Mouse (Mus musculus): ENCODE measurements at regions not wholly inside any gene's neighbourhood (a gene's known extent, or its start where the extent isn't known, plus 50 kb on each side); places are given as distances from the start of the nearest gene placed in this dataset.
"Not testable (repeated sequence)": the region's sequence is repeated elsewhere in the genome, so short reads cannot be mapped to it uniquely, and the experiment has no call there.

DNA sequence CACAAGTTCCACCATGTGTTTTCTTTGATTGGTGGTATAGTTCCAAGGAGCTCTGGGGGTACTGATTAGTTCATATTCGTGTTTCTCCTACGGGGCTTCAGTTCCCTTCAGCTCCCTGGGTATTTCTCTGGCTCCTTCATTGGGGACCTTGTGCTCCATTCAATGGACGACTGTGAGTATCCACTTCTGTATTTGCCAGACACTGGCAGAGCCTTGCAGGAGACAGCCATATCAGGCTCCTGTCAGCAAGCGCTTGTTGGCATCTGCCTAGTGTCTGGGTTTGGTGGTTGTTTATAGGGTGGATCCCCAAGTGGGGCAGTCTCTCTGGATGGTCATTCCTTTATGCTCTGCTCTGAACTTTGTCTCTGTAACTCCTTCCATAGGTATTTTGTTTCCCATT, 1905.5 kb upstream of the Sel1l start:
- not testable (repeated sequence) for DNase-seq

DNA sequence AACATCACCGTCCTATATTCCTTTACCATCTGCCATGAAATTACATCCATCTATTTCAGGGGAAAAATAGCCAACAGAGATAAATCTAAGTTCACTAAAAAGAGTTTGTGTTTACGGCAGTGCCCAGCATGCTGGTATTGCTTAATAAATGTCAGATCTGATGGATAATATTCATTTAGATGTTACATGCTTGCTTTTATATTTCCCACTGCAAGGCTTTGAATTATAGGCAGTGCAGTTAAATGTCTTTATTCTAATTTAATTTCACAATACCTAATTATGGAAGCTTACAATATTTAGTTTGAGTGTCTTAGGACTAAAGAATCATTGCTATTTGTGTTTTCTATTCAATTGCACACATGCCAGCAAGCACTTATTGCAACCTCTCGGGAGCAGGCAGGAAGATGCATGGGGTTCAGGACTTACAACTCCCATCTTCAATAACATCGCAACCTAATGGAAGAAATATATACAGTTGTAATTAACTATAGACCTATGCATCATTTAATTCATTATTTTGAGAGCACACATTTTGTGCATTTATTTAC, 1899.4 kb upstream of the Sel1l start:
- DNase-seq = no peak

DNA sequence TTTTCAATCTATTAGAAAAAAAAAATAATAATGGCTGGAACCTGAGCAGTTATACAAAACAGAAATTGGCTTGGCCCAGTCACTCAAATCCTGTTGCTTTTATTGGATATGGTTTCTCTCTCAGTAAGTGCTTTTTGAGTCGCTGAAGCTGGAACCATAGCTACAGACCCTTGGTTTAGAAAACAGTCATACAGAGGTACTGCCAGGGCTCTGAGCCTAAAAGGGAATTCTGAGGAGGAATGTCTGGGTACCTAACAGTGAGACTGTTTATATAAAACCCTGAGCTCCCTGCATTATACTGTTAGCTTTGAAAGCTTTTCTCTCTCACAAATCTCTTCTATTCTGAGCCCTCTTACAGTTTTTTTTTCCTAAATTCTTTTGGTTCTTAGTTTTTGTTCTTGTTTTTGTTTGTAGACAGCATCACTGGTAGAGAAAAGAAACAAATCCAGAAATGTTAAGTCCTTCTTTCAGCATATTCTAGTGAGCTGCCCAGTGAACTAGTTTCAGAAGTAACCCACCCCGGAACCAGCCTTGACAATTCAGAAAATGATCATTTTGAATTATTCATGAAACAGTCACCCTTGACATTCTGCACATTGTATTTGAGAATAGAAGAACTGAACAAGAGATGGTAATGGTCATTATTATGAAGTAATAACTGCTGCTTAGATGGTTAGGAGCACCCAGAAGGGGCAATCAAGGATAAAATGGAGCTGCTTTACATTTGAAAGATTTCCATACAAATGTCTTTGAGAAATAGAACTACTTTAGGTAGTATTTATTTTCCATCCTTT, 1869.9 kb upstream of the Sel1l start:
- DNase-seq = no peak

DNA sequence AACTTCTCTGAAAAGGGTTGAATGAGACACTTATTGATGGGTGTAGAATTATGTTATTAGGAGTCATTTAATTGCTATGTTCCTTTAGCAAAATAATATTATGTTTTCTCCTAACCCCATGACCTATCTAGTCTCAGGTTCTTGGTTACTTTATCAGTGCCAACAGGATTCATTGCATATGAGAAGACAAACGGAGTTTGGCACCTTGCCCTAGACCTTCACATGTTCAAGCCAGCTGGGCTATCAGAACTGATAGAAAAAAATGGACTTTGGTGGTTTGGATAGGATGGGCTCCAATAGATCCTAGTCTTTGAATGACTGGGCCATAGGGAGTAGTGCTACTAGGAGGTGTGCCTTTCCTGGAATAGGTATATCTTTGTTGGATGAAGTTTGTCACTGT, 1857.0 kb upstream of the Sel1l start:
- DNase-seq = no peak

DNA sequence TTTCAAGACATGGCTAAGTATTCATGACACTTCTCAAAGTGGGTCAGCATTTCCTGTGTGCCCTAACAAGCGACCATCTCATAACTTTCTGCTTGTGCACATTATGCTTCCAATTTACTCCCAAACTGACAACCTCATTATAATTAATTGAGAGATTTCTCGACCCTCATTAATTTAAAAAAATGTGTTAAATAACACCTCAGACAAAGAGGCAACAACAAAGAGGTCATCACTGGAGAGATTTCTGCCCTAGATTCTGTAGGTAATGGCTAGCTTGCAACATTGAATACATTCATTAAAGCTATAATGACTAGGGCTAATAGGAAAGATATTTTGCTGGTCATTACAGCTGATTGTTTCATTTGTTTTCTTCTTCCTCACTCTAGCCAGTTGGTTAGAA, 1838.2 kb upstream of the Sel1l start:
- no peak for DNase-seq

DNA sequence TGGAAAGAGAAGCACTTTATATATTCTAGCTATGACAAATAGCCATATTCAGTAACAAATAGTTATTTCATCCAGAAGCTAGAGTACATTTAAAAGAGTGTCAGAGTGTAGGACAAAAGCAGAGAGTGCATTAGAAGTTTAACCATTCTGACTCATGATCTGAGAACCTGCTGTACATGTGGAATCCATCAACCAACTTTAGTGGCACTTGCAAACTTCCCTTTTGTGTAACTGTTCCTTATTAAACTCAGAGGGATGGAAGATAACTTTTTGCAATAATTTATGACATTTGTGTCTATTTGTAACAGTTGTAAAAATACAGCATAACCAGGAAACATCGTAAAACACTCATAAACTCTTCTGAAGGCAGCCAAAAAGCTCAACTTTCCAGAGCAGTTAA, 1835.4 kb upstream of the Sel1l start:
- no peak for DNase-seq

DNA sequence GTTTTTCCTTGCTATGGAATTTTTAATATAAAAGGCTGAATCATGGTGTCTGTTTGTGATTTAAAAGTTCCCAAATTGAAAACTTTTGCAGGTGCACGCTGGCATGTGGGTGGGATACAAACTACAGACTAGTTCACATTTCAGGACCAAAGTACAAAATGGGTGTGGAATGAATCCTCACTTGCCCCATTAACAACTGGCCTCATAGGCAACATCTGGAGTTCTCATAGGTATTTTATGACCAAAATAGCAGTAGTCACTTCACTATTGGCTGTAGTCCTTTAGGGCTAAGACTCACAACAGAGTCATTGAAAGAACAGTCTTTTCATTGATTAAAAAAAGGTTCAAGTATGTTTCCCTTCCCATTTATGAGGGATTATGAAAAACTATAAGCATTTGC, 1828.5 kb upstream of the Sel1l start:
- DNase-seq = no peak

DNA sequence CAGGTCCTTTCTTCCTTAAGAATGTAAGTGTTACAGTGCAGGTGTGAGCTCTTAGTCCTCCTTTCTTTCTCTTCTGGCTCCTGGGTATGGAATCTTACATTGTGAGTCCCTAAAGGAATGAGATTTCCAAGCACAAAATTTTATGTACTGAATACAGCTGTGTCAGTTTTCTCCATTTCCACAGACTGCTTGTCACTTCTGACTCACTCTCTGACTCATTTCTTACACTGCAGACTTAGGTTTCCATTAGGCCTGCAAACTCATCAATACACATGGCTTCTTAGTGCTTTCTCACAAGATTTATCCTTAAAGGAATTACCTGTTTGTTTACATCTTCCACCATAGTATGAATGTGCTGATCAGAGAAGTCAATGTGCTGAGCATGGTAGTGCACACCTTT, 1826.1 kb upstream of the Sel1l start:
- no peak for DNase-seq

DNA sequence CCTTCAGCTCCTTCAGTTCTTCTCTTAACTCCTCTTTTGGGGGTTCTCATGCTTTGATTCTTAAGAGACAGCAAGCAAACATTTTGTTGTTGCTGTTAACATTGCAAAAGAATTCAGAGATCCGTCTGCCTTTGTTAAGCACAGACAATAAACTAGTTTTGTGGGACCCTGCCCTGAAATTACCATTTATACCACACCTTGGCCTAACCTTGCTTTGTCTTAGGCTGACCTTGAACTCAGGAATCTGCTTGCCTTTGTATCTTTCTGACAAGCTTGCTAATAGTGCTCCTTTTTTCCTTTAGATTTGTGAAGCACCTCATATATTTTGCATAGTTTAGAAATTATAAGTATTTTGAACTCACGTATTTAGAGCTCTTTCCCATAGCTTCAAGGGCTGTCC, 1820.3 kb upstream of the Sel1l start:
- DNase-seq = no peak

DNA sequence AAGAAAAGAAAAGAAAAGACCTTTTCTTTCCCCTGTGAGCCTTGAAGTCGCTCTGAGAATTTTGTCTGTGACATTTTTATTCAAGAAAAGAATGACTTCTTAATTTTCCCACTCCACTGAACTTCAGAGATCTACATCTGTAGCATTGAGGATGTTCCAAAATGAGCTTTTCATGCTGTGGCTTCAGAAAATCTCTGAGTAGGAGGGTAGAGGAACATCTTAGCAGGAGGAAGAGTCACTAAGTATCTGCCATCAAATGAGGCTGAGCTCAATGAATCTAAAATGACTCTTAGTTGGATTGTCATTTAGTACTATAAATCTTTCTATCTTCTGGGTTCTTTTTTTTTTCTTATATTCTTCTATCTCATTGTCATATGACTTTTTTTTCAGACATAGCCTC, 1817.8 kb upstream of the Sel1l start:
- DNase-seq = peak; percentile 7

All from right cerebral cortex, adult 18-20 months (tissue).